In the genomic region with DNA sequence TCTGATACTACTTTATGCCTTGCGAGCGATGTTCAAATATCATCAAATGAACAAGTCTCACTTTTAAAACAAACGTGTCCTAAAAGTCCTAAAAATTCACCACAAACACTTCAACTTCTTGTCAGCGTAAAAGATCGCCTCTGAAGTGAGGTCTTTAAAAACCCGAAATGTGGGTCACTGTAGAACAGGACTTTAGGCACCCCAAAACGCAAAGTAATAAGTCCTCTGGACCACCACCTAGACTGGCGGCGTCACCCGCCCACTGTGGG, we compare ENCODE assay signal across 8 mouse cellular contexts.
A peak's percentile ranks its signal among the peaks of the same experiment; 100 is the strongest.
DNase-seq lines count a peak whose midpoint lies in the region; ATAC-seq and TF ChIP-seq lines count a peak whose summit lies in the region.

No protein-coding gene starts in this region.

- peak overlapping the region; percentile 85 for H3K4me3 ChIP-seq in kidney, embryonic 16.5 days (ENCODE audit: low read length)
- peak overlapping the region; percentile 97 for H3K4me3 ChIP-seq in embryonic facial prominence, embryonic 13.5 days
- peak overlapping the region; percentile 94 for H3K4me3 ChIP-seq in intestine, embryonic 14.5 days (ENCODE audit: low read depth, low read length)
- H3K4me3 ChIP-seq in myocyte, result peak overlapping the region; percentile 95

- H3K4me2 ChIP-seq in kidney, embryonic 16.5 days (replicated peaks; ENCODE audit: low read depth, low read length), result peak overlapping the region; percentile 97
- H3K4me2 ChIP-seq in embryonic facial prominence, embryonic 13.5 days, result peak overlapping the region; percentile 89
- peak overlapping the region; percentile 91 for H3K4me2 ChIP-seq in intestine, embryonic 14.5 days (ENCODE audit: low read length)
- peak overlapping the region; percentile 77 for H3K4me2 ChIP-seq in myocyte (ENCODE audit: low read depth)

- DNase-seq in kidney, adult 9 months, result no peak
- no peak for DNase-seq in intestine, embryonic 14.5 days (ENCODE audit: low spot score)
- DNase-seq in urinary bladder, postnatal 14 days (ENCODE audit: low spot score), result no peak
- no peak for DNase-seq in frontal cortex, adult 2 months (ENCODE audit: extremely low spot score in 1 of 2, low spot score in 1 of 2)
- no peak for DNase-seq in ovary, postnatal 36 days (ENCODE audit: low spot score)

- H3K4me1 ChIP-seq in kidney, embryonic 16.5 days (ENCODE audit: insufficient read depth, low read length), result peaks cover 36% of the 10 kb centered on the region
- H3K4me1 ChIP-seq in embryonic facial prominence, embryonic 13.5 days, result peaks cover 42% of the 10 kb centered on the region
- H3K4me1 ChIP-seq in intestine, embryonic 14.5 days (replicated peaks; ENCODE audit: control insufficient read depth, insufficient read depth, low read length), result peaks cover 38% of the 10 kb centered on the region

- H3K36me3 ChIP-seq in kidney, embryonic 16.5 days (ENCODE audit: insufficient read depth, low read length), result no peaks in the 10 kb centered on the region
- no peaks in the 10 kb centered on the region for H3K36me3 ChIP-seq in embryonic facial prominence, embryonic 13.5 days
- H3K36me3 ChIP-seq in intestine, embryonic 14.5 days (ENCODE audit: control insufficient read depth, insufficient read depth, low read length), result no peaks in the 10 kb centered on the region
- H3K36me3 ChIP-seq in myocyte (ENCODE audit: control insufficient read depth, insufficient read depth), result no peaks in the 10 kb centered on the region

- H3ac ChIP-seq in myocyte (ENCODE audit: control insufficient read depth, insufficient read length), result peak overlapping the region; percentile 50

- peaks cover 18% of the 10 kb centered on the region; the same call in 1 of the 2 replicates for H3K27me3 ChIP-seq in kidney, embryonic 16.5 days (ENCODE audit: insufficient read depth, low read length)
- H3K27me3 ChIP-seq in embryonic facial prominence, embryonic 13.5 days, result no peaks in the 10 kb centered on the region
- H3K27me3 ChIP-seq in intestine, embryonic 14.5 days (replicated peaks; ENCODE audit: control insufficient read depth, insufficient read depth, low read length), result no peaks in the 10 kb centered on the region
- H3K27me3 ChIP-seq in myocyte (ENCODE audit: control insufficient read depth, insufficient read depth, insufficient read length), result no peaks in the 10 kb centered on the region

- peak overlapping the region; percentile 100 for H3K27ac ChIP-seq in kidney, embryonic 16.5 days (ENCODE audit: low read length)
- H3K27ac ChIP-seq in embryonic facial prominence, embryonic 13.5 days, result peak overlapping the region; percentile 100
- H3K27ac ChIP-seq in intestine, embryonic 14.5 days (ENCODE audit: low read depth), result peak overlapping the region; percentile 100

- WGBS in kidney, embryonic 16.5 days, result 1% methylated on average over 10 of the region's 10 CpGs
- WGBS in embryonic facial prominence, embryonic 13.5 days, result under 1% methylated on average over 10 of the region's 10 CpGs
- WGBS in intestine, embryonic 14.5 days, result under 1% methylated on average over 10 of the region's 10 CpGs

- no peak for ATAC-seq in kidney, embryonic 16.5 days (ENCODE audit: low FRiP score, low TSS enrichment)
- ATAC-seq in embryonic facial prominence, embryonic 13.5 days (ENCODE audit: insufficient number of reproducible peaks, insufficient read depth, low FRiP score, low TSS enrichment, low read depth), result no peak
- ATAC-seq in intestine, embryonic 14.5 days (replicated peaks; ENCODE audit: low FRiP score, low TSS enrichment, low read depth), result no peak

- H3K9ac ChIP-seq in kidney, embryonic 16.5 days (replicated peaks; ENCODE audit: low read length), result peak overlapping the region; percentile 97
- H3K9ac ChIP-seq in embryonic facial prominence, embryonic 13.5 days, result peak overlapping the region; percentile 100
- H3K9ac ChIP-seq in intestine, embryonic 14.5 days (ENCODE audit: low read length), result peak overlapping the region; percentile 90

- H3K9me3 ChIP-seq in kidney, embryonic 16.5 days (ENCODE audit: low read length), result no peaks in the 10 kb centered on the region
- no peaks in the 10 kb centered on the region for H3K9me3 ChIP-seq in embryonic facial prominence, embryonic 13.5 days
- no peaks in the 10 kb centered on the region for H3K9me3 ChIP-seq in intestine, embryonic 14.5 days (ENCODE audit: control insufficient read depth, low read length)

- peaks cover 58% of the 10 kb centered on the region for H3K79me2 ChIP-seq in myocyte (ENCODE audit: control insufficient read depth, insufficient read depth)

- TF ChIP-seq POLR2A in myocyte (IDR thresholded peaks at IDR 0.05; ENCODE audit: insufficient read length, low read depth), result no peak

TF ChIP-seq in myocyte, 11 proteins besides CTCF, POLR2A, EP300 and RAD21:
- TF ChIP-seq USF1 (IDR thresholded peaks at IDR 0.05; ENCODE audit: low read depth) (no peak), REST (IDR thresholded peaks at IDR 0.05; ENCODE audit: insufficient read depth, insufficient read length) (no peak), CEBPB (IDR thresholded peaks at IDR 0.05; ENCODE audit: insufficient read depth, poor library complexity, severe bottlenecking) (no peak), E2F4 (IDR thresholded peaks at IDR 0.05; ENCODE audit: insufficient read depth) (no peak), TCF3 (IDR thresholded peaks at IDR 0.05; ENCODE audit: insufficient read length, low read depth) (no peak), MYOD1 (IDR thresholded peaks at IDR 0.05; ENCODE audit: control insufficient read depth in 1 of 3, insufficient read length in 2 of 3, low read depth in 2 of 3) (no peak), SRF (IDR thresholded peaks at IDR 0.05; ENCODE audit: control insufficient read depth, insufficient read length, low read depth) (no peak), POLR2AphosphoS2 (IDR thresholded peaks at IDR 0.05; ENCODE audit: insufficient read length, low read depth) (no peak), TCF12 (IDR thresholded peaks at IDR 0.05; ENCODE audit: insufficient read depth, poor library complexity, severe bottlenecking) (no peak), MAX (IDR thresholded peaks at IDR 0.05; ENCODE audit: low read depth) (no peak), MYOG (IDR thresholded peaks at IDR 0.05; ENCODE audit: control insufficient read depth in 1 of 3, insufficient read depth in 1 of 3, insufficient read length in 2 of 3, low read depth in 2 of 3) (no peak)
